Mouse (Mus musculus) embryonic facial prominence, embryonic 11.5 days (tissue): Measurements from ENCODE around the gene Dag1. TPM values are rescaled to one million over a fixed set of nuclear protein-coding genes. Genes with fewer than 3 reads are reported as not detected.
A peak's percentile ranks its signal among the peaks of the same experiment; 100 is the strongest.

Experiments
- ATAC-seq: fragments of 200-750 bp; cut with Nextera tagmentation; replicated peaks from 2 replicates; pipeline ENCODE4 v1.8.0; 2017; ENCODE audit warnings: low read depth; ENCODE audit not compliant: insufficient number of reproducible peaks, low FRiP score, low TSS enrichment
- DNase-seq: peaks from one replicate; pipeline ENCODE4 v3.0.0-alpha.2; 2015; ENCODE audit warnings: low spot score
- H3K27ac ChIP-seq: fragments of 300-500 bp; sonication (generic); replicated peaks from 2 replicates; pipeline ENCODE4 v1.5.1; 2014; ENCODE audit warnings: mild to moderate bottlenecking, low read depth, low read length, control low read depth
- H3K27me3 ChIP-seq: fragments of 300-500 bp; sonication (generic); 2 replicates; pipeline ENCODE4 v1.6.1; 2014; ENCODE audit warnings: mild to moderate bottlenecking, low read length, moderate library complexity, mixed read lengths; ENCODE audit not compliant: control insufficient read depth, insufficient read depth
- H3K36me3 ChIP-seq: fragments of 300-500 bp; sonication (generic); replicated peaks from 2 replicates; pipeline ENCODE4 v1.6.1; 2014; ENCODE audit warnings: low read depth, mild to moderate bottlenecking, low read length, moderate library complexity, mixed read lengths; ENCODE audit not compliant: control insufficient read depth, insufficient read depth
- H3K4me1 ChIP-seq: fragments of 300-500 bp; sonication (generic); 2 replicates; pipeline ENCODE4 v1.6.1; 2014; ENCODE audit warnings: low read length, mixed read lengths; ENCODE audit not compliant: control insufficient read depth, insufficient read depth
- H3K4me2 ChIP-seq: fragments of 300-500 bp; sonication (generic); 2 replicates; pipeline ENCODE4 v1.6.1; 2014; ENCODE audit warnings: low read depth, mild to moderate bottlenecking, control low read depth, low read length, moderate library complexity
- H3K4me3 ChIP-seq: fragments of 300-500 bp; sonication (generic); 2 replicates; pipeline ENCODE4 v1.5.1; 2014; ENCODE audit warnings: low read depth, low read length, control low read depth
- H3K9ac ChIP-seq: fragments of 300-500 bp; sonication (generic); replicated peaks from 2 replicates; pipeline ENCODE4 v1.6.1; 2014; ENCODE audit warnings: mild to moderate bottlenecking, control low read depth, low read length
- H3K9me3 ChIP-seq: fragments of 300-500 bp; sonication (generic); replicated peaks from 2 replicates; pipeline ENCODE4 v1.6.1; 2016; ENCODE audit warnings: mild to moderate bottlenecking, low read length, inconsistent platforms, mixed read lengths; ENCODE audit not compliant: control insufficient read depth
- WGBS: fragments of 180-500 bp; shearing (Covaris S2); extraction: QIAGEN DNeasy Blood & Tissue Kit; methylation state at CpG from one replicate; pipeline ENCODE4 v1.1.7; 2014; 5-methylcytosine and 5-hydroxymethylcytosine counted together
- polyA plus RNA-seq: library from polyadenylated mRNA; unstranded; fragments of >200 nt; fragmentation: Nextera tagmentation; extraction: Ambion mirVana; gene quantifications from 2 replicates; pipeline ENCODE4 v1.2.1, GENCODE M21; 2014

Dag1 gene
- polyA plus RNA-seq: 44.5 and 49.8 TPM in 2 replicates

DNA sequence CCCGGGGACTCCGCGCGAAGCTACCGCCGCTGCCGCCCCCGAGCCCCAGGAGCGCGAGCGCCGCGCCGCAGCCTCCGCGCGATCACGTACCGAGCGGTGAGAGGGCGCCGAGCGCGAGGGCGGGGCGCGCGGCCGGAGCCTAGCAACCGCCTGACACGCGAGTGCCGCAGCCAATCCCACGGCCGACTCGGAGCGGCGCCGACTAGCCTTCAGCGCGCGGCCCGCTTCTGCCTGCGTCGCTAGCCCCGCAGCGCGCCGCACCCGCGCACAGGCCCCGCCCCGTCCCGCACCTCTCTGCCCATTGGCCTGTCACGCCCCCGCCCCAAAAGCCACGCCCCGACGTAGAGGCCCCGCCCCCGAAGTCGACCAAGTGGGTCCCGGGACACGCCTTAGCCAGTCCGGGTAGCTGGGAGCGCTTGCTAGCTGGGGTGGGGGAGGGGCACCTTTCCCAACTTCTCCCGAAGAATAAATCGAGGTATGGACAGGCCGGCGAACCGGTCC is at the start of gene Dag1:
Gene Dag1, minus strand, starts transcription at position 269 of the 501 bp plus-strand sequence.
- under 1% methylated on average over 62 of the region's 71 CpGs for WGBS
- H3K4me2 ChIP-seq: peak within 1 kb of the TSS; percentile 68
- peak within 1 kb of the TSS; percentile 80 for H3K9ac ChIP-seq
- no peaks in the 10 kb centered on the region for H3K27me3 ChIP-seq
- H3K27ac ChIP-seq: peak within 1 kb of the TSS; percentile 83
- H3K9me3 ChIP-seq: no peaks in the 10 kb centered on the region
- peak within 1 kb of the TSS; percentile 85 for H3K4me3 ChIP-seq
- ATAC-seq (peak; percentile 98), DNase-seq (peak; percentile 98)
- peaks cover 7% of the 10 kb centered on the region; the same call in 1 of the 2 replicates for H3K4me1 ChIP-seq
- no peaks in the 10 kb centered on the region for H3K36me3 ChIP-seq

DNA sequence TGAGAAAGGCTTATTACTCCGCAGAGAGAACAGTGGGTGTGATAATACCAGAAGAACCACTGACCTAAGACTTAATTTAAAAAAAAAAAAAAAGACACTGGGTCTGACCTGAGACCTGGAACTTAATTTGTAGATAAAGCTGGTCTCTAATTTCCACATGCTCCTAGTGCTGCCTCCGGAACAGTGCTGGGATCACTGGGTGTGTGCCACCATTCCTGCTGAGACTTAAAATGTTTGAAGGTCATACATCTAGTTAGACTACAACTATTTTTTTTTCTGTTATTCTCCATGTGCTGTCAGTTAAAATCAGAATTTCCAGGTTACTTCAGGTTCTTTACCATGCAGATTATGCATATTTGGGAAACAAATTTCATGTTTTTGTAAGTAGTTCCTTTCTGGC is 44.4 kb upstream of the Dag1 start:
- Histone ChIP-seq H3K4me2 (peak overlapping the region; percentile 23; the same call in 1 of the 2 replicates), H3K27me3 (no peaks in the 10 kb centered on the region), H3K36me3 (no peaks in the 10 kb centered on the region), H3K9ac (no peak overlapping the region), H3K9me3 (no peaks in the 10 kb centered on the region), H3K4me1 (no peaks in the 10 kb centered on the region), H3K4me3 (peak overlapping the region; percentile 0), H3K27ac (no peak overlapping the region)
- ATAC-seq (no peak), DNase-seq (no peak)
- WGBS: 72% methylated on average over 2 of the region's 2 CpGs

DNA sequence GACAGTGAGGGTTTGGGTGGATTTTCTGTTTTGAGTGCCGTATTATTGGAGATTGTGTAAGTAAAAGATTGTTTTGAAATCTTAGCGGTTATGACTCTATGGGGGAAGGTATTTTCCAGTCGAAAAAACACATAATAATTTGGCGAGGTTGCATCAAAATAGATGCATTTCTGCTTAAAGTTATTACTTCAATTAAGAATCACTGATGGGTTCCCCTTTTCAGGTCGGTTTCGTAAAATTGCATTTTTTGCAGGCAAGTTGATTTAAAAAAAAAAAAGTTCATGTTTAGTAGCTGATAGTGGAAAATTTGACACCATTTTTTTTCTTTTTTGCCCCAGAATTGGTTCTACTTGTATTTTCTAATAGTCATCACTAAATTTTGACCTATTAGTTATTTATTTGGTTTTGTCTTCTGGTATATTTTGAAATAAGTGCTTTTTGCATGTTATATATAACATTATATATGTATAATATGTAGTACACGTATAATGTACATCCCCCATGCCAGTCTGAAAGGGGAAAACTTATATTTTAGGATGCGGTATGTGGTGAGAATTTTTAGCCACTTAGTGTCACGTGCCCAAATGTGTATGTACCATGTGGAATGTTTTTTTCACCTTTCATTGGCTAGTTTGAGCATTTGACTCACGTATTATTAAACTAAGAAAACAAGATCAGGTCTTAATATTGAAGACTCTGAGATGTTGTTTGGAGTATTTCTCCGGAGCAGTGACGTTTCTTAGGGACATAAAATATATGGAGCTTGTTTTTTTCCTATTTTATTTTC is 43.5 kb upstream of the Dag1 start:
- Histone ChIP-seq H3K36me3 (no peaks in the 10 kb centered on the region), H3K27ac (peak overlapping the region; percentile 99), H3K9me3 (no peaks in the 10 kb centered on the region), H3K9ac (peak overlapping the region; percentile 94), H3K4me3 (peak overlapping the region; percentile 94), H3K4me1 (no peaks in the 10 kb centered on the region), H3K4me2 (peak overlapping the region; percentile 37), H3K27me3 (no peaks in the 10 kb centered on the region)
- ATAC-seq (no peak), DNase-seq (no peak)
- 22% methylated on average over 12 of the region's 12 CpGs for WGBS

DNA sequence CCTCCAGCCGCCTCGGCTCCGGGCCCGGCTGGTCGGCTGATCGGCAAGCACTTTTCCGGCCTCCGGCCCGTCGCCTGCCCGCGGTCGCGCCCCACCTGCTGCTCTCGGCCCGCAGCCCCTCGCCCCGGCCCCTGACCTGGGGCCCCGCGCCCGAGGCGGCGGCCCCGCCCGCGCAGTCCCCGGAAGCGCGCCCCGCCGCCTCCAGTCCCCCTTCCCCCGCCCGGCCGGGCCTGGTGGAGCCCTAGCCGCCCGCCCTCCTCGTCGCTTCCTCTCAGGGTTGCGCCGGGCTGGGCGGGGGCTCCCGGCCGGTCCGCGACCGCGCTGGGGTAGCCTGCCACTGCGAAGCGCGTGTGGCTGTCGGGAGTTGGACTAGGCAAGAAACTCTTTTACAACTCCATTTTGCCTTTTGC is 42.8 kb upstream of the Dag1 start:
- H3K27me3 ChIP-seq: no peaks in the 10 kb centered on the region
- peak overlapping the region; percentile 99 for H3K27ac ChIP-seq
- H3K4me2 ChIP-seq: peak overlapping the region; percentile 32
- peak; percentile 71 for ATAC-seq
- DNase-seq: peak; percentile 85
- under 1% methylated on average over 42 of the region's 51 CpGs for WGBS
- no peaks in the 10 kb centered on the region for H3K9me3 ChIP-seq
- no peaks in the 10 kb centered on the region for H3K4me1 ChIP-seq
- no peaks in the 10 kb centered on the region for H3K36me3 ChIP-seq
- H3K4me3 ChIP-seq: peak overlapping the region; percentile 94
- H3K9ac ChIP-seq: peak overlapping the region; percentile 94

DNA sequence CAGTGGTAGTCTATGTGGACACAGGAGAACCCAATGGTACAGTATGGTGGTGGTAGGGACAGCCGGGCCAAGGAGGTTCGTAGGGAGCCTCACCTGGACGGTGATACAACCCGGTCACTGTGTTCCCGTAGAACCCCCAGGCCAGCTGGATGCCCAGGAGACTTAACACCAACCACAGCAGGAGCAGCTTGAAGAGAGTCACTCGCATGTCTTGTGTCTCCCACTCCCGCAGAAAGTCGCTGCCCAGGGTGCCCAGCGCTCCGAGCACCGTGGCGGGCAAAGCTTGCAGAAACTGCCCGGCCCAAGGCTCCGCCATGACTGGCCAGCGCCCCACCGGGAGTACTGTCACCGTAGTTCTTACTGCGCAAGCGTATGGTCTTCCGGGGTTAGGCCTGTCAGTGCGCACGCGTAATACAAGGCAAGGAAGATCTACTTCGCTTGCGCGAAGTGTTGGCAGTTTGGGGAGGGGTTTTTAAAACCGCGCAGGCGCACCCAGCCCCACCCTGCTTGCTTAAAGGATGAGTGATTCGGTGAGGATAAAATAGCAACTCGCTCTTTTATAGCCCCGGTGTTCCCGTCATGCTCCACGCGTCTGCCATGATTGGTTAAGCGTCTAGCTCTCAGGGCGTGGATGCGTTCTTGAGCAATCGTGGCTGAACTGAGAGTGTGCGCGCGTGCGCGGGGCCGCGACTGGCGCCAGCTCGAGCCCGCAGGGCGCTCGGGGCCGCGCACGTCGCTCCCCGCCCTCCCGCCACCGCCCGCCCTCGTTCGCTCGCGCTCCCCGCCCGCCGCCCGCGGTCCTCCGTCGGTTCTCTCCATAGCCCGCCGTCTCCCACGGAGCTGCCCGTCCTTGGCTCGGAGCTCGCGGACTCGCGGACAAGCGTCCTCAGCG is 42.1 kb upstream of the Dag1 start, which contains the start of the genes Rhoa and Tcta:
Gene Rhoa, plus strand, starts transcription at position 501 of the 892 bp plus-strand sequence.
Gene Tcta, minus strand, starts transcription at position 532 of the 892 bp plus-strand sequence.
- peak within 1 kb of the TSS; percentile 73 for H3K4me2 ChIP-seq
- peak within 1 kb of the TSS; percentile 94 for H3K4me3 ChIP-seq
- H3K4me1 ChIP-seq: no peaks in the 10 kb centered on the region
- peak within 1 kb of the TSS; percentile 99 for H3K27ac ChIP-seq
- H3K9ac ChIP-seq: peak within 1 kb of the TSS; percentile 94
- WGBS: under 1% methylated on average over 65 of the region's 81 CpGs
- no peaks in the 10 kb centered on the region for H3K36me3 ChIP-seq
- no peaks in the 10 kb centered on the region for H3K27me3 ChIP-seq
- no peaks in the 10 kb centered on the region for H3K9me3 ChIP-seq
- DNase-seq (peak; percentile 99), ATAC-seq (peak; percentile 94)

DNA sequence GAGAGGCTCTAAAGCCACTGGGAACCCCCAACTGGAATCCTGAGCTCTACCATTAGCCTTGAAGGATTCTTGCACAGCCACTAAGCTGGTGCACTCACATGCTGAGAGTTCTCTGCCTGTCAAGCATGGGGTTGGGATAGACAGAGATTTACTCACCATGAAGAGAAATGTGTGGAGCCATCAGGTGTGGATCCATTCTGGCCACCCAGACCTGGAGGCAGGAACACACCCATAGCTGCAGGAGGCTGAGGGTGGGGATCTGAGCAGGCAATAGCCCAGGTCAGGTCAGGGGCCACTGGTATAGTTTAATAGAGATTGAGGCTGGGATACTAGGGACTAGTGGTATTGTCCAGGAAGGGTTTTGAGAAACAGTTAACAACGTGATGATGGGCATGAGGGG is 41.4 kb upstream of the Dag1 start:
- no peak for DNase-seq
- H3K27me3 ChIP-seq: no peaks in the 10 kb centered on the region
- peak; percentile 11; the same call in 1 of the 2 replicates for ATAC-seq
- H3K4me1 ChIP-seq: no peaks in the 10 kb centered on the region
- no peaks in the 10 kb centered on the region for H3K9me3 ChIP-seq
- H3K9ac ChIP-seq: peak overlapping the region; percentile 73
- WGBS: 5% methylated on average over 1 of the region's 1 CpGs
- H3K36me3 ChIP-seq: no peaks in the 10 kb centered on the region
- peak overlapping the region; percentile 73 for H3K4me2 ChIP-seq
- 0 out of 2 replicates have a peak overlapping the region, but pooled peaks have one; percentile 30 for H3K27ac ChIP-seq
- H3K4me3 ChIP-seq: peak overlapping the region; percentile 94

DNA sequence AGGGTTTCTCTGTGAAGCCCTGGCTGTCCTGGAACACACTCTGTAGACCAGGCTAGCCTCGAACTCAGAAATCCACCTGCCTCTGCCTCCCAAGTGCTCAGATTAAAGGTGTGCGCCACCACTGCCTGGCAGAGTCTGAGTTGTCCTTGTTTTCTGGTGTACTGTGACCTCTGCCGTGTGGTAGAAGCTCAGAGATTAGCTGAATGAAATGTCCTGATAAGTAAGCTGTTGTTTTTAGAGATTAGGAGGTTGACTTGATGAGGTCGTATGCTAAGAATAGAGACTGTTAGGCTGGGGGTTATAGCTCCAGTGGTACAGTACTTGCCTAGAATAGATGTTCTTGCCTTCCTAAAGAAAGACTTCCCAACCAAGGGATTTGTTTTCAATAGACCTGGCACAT is 41.0 kb upstream of the Dag1 start:
- Histone ChIP-seq H3K4me3 (no peak overlapping the region), H3K4me1 (no peaks in the 10 kb centered on the region), H3K9me3 (no peaks in the 10 kb centered on the region), H3K27me3 (no peaks in the 10 kb centered on the region), H3K36me3 (no peaks in the 10 kb centered on the region), H3K4me2 (no peak overlapping the region), H3K9ac (no peak overlapping the region; the same call in 1 of the 2 replicates), H3K27ac (no peak overlapping the region)
- WGBS: 82% methylated on average over 4 of the region's 4 CpGs
- ATAC-seq (no peak), DNase-seq (no peak)
